Mouse (Mus musculus) megakaryocyte, embryonic 14.5 days (primary cell): ENCODE results near the gene Fbxl19. TPM values are rescaled to one million over a fixed set of nuclear protein-coding genes. Genes with fewer than 3 reads are reported as not detected.
A peak's percentile ranks its signal among the peaks of the same experiment; 100 is the strongest.

Source experiments
- H3K27me3 ChIP-seq: replicated peaks from 2 replicates; pipeline ENCODE3; 2012; ENCODE audit warnings: inconsistent platforms
- H3K36me3 ChIP-seq: replicated peaks from 2 replicates; pipeline ENCODE3; 2012; ENCODE audit warnings: low read length, inconsistent platforms, mixed read lengths
- H3K4me1 ChIP-seq: 2 replicates; pipeline ENCODE4 v1.6.1; 2012; ENCODE audit warnings: inconsistent platforms
- H3K4me3 ChIP-seq: replicated peaks from 2 replicates; pipeline ENCODE3; 2012; ENCODE audit warnings: moderate library complexity, mild to moderate bottlenecking, inconsistent platforms
- H3K9me3 ChIP-seq: 2 replicates; pipeline ENCODE4 v1.6.1; 2012; ENCODE audit warnings: inconsistent platforms
- FLI1 ChIP-seq: IDR thresholded peaks from 2 replicates; pipeline ENCODE4 v1.6.1; 2012; ENCODE audit warnings: low read length, inconsistent platforms, mixed read lengths
- GATA1 ChIP-seq: IDR thresholded peaks from 3 replicates; pipeline ENCODE4 v1.6.1; 2012; ENCODE audit warnings: mixed read lengths, low read length, inconsistent platforms, borderline replicate concordance
- polyA plus RNA-seq: library from polyadenylated mRNA; stranded (reverse); fragments of >175 nt; gene quantifications from 2 replicates; pipeline ENCODE4 v1.2.3, GENCODE M21; 2012; ENCODE audit warnings: low replicate concordance; ENCODE audit not compliant: insufficient read depth

The Fbxl19 gene
- polyA plus RNA-seq, 1 experiment: 54.6 TPM

GRCm38 (mm10) chr7:127709261-127709979 lies 34.9 kb upstream of the Fbxl19 start:
- TF ChIP-seq GATA1 (no peak), FLI1 (no peak)
- H3K4me1 ChIP-seq: peaks cover 38% of the 10 kb centered on the region
- H3K9me3 ChIP-seq: no peaks in the 10 kb centered on the region
- peaks cover 23% of the 10 kb centered on the region for H3K27me3 ChIP-seq
- peak overlapping the region; percentile 95 for H3K4me3 ChIP-seq
- H3K36me3 ChIP-seq: peaks cover 20% of the 10 kb centered on the region

GRCm38 (mm10) chr7:127711031-127711430 lies 33.3 kb upstream of the Fbxl19 start:
- no peak for TF ChIP-seq GATA1
- TF ChIP-seq FLI1: no peak
- H3K4me1 ChIP-seq: peaks cover 35% of the 10 kb centered on the region
- H3K4me3 ChIP-seq: no peak overlapping the region
- H3K36me3 ChIP-seq: peaks cover 6% of the 10 kb centered on the region
- H3K9me3 ChIP-seq: no peaks in the 10 kb centered on the region
- peaks cover 33% of the 10 kb centered on the region for H3K27me3 ChIP-seq

- Histone ChIP-seq H3K36me3 (peaks cover 2% of the 10 kb centered on the region), H3K27me3 (peaks cover 35% of the 10 kb centered on the region), H3K4me1 (peaks cover 34% of the 10 kb centered on the region), H3K4me3 (no peak overlapping the region), H3K9me3 (no peaks in the 10 kb centered on the region)
- no peak for TF ChIP-seq GATA1
- TF ChIP-seq FLI1: no peak
Measured at GRCm38 (mm10) chr7:127711456-127711855, 32.9 kb upstream of the Fbxl19 start.

- Histone ChIP-seq H3K4me1 (peaks cover 35% of the 10 kb centered on the region), H3K9me3 (no peaks in the 10 kb centered on the region), H3K27me3 (peaks cover 43% of the 10 kb centered on the region), H3K4me3 (peak within 1 kb of the TSS; percentile 53), H3K36me3 (no peaks in the 10 kb centered on the region)
- TF ChIP-seq GATA1 (no peak), FLI1 (no peak)
Measured at GRCm38 (mm10) chr7:127712461-127713385, 31.6 kb upstream of the Fbxl19 start, which contains the start of gene Ctf1. Gene Ctf1 (plus strand): TSS chr7:127712736.

- TF ChIP-seq GATA1 (no peak), FLI1 (no peak)
- Histone ChIP-seq H3K9me3 (no peaks in the 10 kb centered on the region), H3K4me3 (no peak overlapping the region), H3K4me1 (peaks cover 28% of the 10 kb centered on the region), H3K27me3 (peaks cover 53% of the 10 kb centered on the region), H3K36me3 (no peaks in the 10 kb centered on the region)
Measured at GRCm38 (mm10) chr7:127714816-127715215, 29.5 kb upstream of the Fbxl19 start.

- TF ChIP-seq FLI1 (no peak), GATA1 (no peak)
- Histone ChIP-seq H3K4me1 (peaks cover 24% of the 10 kb centered on the region), H3K36me3 (no peaks in the 10 kb centered on the region), H3K27me3 (peaks cover 50% of the 10 kb centered on the region), H3K4me3 (peak overlapping the region; percentile 74), H3K9me3 (no peaks in the 10 kb centered on the region)
Measured at GRCm38 (mm10) chr7:127716992-127717391, 27.4 kb upstream of the Fbxl19 start.

GRCm38 (mm10) chr7:127718339-127718738 lies 26.0 kb upstream of the Fbxl19 start:
- Histone ChIP-seq H3K9me3 (no peaks in the 10 kb centered on the region), H3K36me3 (no peaks in the 10 kb centered on the region), H3K4me3 (no peak overlapping the region), H3K27me3 (peaks cover 45% of the 10 kb centered on the region), H3K4me1 (peaks cover 11% of the 10 kb centered on the region)
- TF ChIP-seq FLI1 (no peak), GATA1 (no peak)

- Histone ChIP-seq H3K4me1 (peaks cover 11% of the 10 kb centered on the region), H3K27me3 (peaks cover 43% of the 10 kb centered on the region), H3K9me3 (no peaks in the 10 kb centered on the region), H3K4me3 (no peak overlapping the region), H3K36me3 (no peaks in the 10 kb centered on the region)
- no peak for TF ChIP-seq GATA1
- TF ChIP-seq FLI1: no peak
Measured at GRCm38 (mm10) chr7:127719258-127719657, 25.1 kb upstream of the Fbxl19 start.

- Histone ChIP-seq H3K9me3 (no peaks in the 10 kb centered on the region), H3K4me3 (no peak overlapping the region), H3K27me3 (peaks cover 49% of the 10 kb centered on the region), H3K36me3 (no peaks in the 10 kb centered on the region), H3K4me1 (peaks cover 8% of the 10 kb centered on the region; the same call in 1 of the 2 replicates)
- TF ChIP-seq GATA1 (no peak), FLI1 (no peak)
Measured at GRCm38 (mm10) chr7:127725490-127725889, 18.9 kb upstream of the Fbxl19 start.

GRCm38 (mm10) chr7:127725924-127726323 lies 18.4 kb upstream of the Fbxl19 start:
- TF ChIP-seq FLI1: no peak
- Histone ChIP-seq H3K27me3 (peaks cover 49% of the 10 kb centered on the region), H3K9me3 (no peaks in the 10 kb centered on the region), H3K36me3 (no peaks in the 10 kb centered on the region), H3K4me3 (no peak overlapping the region), H3K4me1 (peaks cover 8% of the 10 kb centered on the region; the same call in 1 of the 2 replicates)
